Mouse (Mus musculus) spleen, adult 12 weeks (tissue): ENCODE data around the gene Rhox2g.
"Not testable (repeated sequence)": the region's sequence is repeated elsewhere in the genome, so short reads cannot be mapped to it uniquely, and the experiment has no call there.

Experiments used
- DNase-seq: peaks from one replicate; pipeline ENCODE4 v3.0.0; 2022; ENCODE audit warnings: low spot score

The Rhox2g gene

GRCm38 (mm10) chrX:37643370-37643769, at the start of gene Rhox2g:
TSS of gene Rhox2g (minus strand) at chrX:37643470.
- not testable (repeated sequence) for DNase-seq

- no peak for DNase-seq
These were observed 49.0 kb upstream of the Rhox2g start for GRCm38 (mm10) chrX:37692261-37692660.

DNA sequence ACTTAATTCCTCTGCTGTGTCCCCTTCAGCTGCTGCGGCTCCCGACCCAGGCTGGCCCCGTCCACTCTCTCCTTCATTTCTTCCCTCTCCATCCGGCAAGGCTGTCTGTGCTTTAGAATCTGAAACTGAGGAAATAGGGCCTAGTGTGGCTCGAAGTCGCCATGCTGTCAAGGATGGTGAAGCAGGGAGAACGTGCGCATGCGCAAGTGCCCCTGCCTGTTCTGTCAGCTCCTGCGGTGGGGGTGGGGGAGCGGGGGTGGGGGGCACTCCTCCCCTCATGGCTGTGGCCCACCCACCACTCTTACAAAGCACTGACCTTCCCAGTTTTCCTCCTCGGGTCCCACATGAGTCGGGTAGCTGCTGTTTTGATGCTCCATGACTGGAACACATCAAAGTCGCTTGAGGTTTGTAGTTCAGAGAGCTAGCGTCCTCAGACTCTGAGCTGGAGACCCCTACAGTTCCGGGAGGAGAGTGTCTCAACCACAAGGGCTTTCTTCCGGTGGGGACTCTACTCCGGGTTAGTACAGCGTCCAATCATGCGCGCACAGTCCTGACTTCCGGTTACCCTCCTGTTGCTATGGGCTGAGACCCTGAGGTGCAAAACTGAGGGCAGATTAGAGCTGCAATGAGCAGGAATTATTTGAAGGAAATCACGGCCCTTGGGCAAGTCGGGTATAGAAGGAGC, 39.9 kb upstream of the Rhox2g start:
- no peak for DNase-seq

DNA sequence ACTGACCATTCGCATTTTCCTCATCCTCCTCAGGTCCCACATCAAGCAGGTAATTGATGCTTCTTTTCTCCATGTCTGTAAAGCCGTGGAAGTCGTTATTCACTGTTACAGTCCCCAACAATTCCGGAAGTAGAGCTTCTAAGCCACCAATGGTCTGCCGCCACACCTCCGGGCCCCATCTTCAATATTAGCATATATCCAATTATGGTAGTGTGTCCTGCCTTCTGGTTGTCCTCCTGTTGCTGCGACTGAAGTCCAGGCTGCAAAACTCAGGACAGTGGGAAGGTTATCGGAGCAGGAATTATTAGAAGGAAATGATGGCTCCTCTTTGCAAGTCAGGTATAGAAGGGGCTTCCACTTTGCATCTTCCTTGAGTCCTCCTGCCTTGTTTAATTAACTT, 29.9 kb upstream of the Rhox2g start, which contains the start of gene Rhox2h:
Rhox2h (minus strand) TSS at position 101 of the 400 bp plus-strand sequence.
- DNase-seq: not testable (repeated sequence)

DNA sequence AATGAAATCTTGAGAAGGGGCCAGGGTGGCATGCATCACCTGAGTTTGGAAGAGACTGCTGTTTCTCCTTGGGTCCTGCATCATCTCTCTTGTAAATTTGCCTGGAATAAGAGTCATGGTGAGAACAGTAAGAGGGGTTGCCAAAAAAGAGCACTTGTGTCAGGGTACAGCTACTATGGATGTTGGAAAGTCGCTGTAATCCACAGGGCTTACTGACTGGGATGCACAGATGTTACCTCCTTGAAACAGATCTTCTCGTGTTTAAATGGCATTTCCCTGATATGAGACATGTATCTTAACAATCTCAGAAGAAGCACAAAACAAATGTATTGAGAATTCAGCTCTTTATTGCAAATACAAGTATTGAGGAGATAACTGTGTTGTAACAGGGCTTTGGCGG, 25.4 kb upstream of the Rhox2g start, which contains the start of gene Rhox3h:
Rhox3h (minus strand) TSS at position 101 of the 400 bp plus-strand sequence.
- DNase-seq: not testable (repeated sequence)

- not testable (repeated sequence) for DNase-seq
These were observed 8.0 kb upstream of the Rhox2g start, which contains the start of gene Rhox4g for GRCm38 (mm10) chrX:37651227-37651626. TSS of gene Rhox4g (minus strand) at chrX:37651327.

GRCm38 (mm10) chrX:37628512-37628911, 14.8 kb downstream of the Rhox2g start, which contains the start of gene Rhox3g:
TSS of gene Rhox3g (minus strand) at chrX:37628612.
- DNase-seq: not testable (repeated sequence)

- DNase-seq: not testable (repeated sequence)
These were observed 35.7 kb downstream of the Rhox2g start, which contains the start of gene Rhox4f for GRCm38 (mm10) chrX:37607604-37608003. TSS of gene Rhox4f (minus strand) at chrX:37607704.
